ENCODE assay signal across 8 mouse cellular contexts in genomic region chr15:25984067-25984733, GRCm38 (mm10). TPM values are rescaled to one million over a fixed set of nuclear protein-coding genes. Genes with fewer than 3 reads are reported as not detected.
A peak's percentile ranks its signal among the peaks of the same experiment; 100 is the strongest.
DNase-seq lines count a peak whose midpoint lies in the region; ATAC-seq lines count a peak whose summit lies in the region.

Gene Zfp622, plus strand, starts transcription at chr15:25984366.

- peak; percentile 96 to 98 for DNase-seq in adrenal gland, adult (ENCODE audit: inconsistent age in 2 of 2, low spot score in 1 of 2)
- peak; percentile 99 for DNase-seq in embryo, embryonic 10.5 days (ENCODE audit: low spot score)
- DNase-seq in gastrocnemius, postnatal 14 days = peak; percentile 96
- DNase-seq in left cerebral cortex, postnatal 10 days (ENCODE audit: extremely low spot score in 1 of 2, low spot score in 2 of 2) = peak; percentile 97
- DNase-seq in right cerebral cortex, postnatal 25 days = peak; percentile 95
- DNase-seq in urinary bladder, postnatal 4 days (ENCODE audit: low spot score in 2 of 2) = peak; percentile 91 to 94

- intact Hi-C loops in gastrocnemius, postnatal 14 days (cut with DNase I; ENCODE audit: low total_unique reads) = no loop called here
- intact Hi-C loops in left cerebral cortex, postnatal 10 days (cut with DNase I) = no loop called here

- ATAC-seq in inflammation-experienced regulatory T-cells, adult 6 months = peak; percentile 92
- ATAC-seq in megakaryocyte-erythroid progenitor cell, adult 5-6 weeks (replicated peaks; ENCODE audit: low FRiP score, low TSS enrichment, poor library complexity, severe bottlenecking) = peak; percentile 99

RNA-seq across cellular contexts. Expression of gene Zfp622, which starts in this region (rescaled TPM):
- total RNA-seq in gastrocnemius, postnatal 14 days (2021) = 10 to 100 TPM; 23.8 to 24.7 TPM
- polyA plus RNA-seq in inflammation-experienced regulatory T-cells, adult 6 months (2017; shearing (Covaris generic)) = 10 to 100 TPM in 2 of 3 experiments, 1 to 10 TPM in 1; 9.7 to 16.7 (median 11.3) TPM
- total RNA-seq in left cerebral cortex, postnatal 10 days (2021) = 10 to 100 TPM; 38.7 to 43.6 TPM
- 41.5 and 46.7 TPM in 2 replicates for total RNA-seq in megakaryocyte-erythroid progenitor cell, adult 5-6 weeks (2014; fragmentation: Nextera tagmentation)
- total RNA-seq in megakaryocyte-erythroid progenitor cell, adult 5-6 weeks (2017) = 101 and 106 TPM in 2 replicates

Comparison
In these comparisons a context has a peak if more than half of its experiments do, and no peak if none do; other contexts are left out.
1. Peak in every context shown above with its lines: DNase-seq and ATAC-seq.